Mouse (Mus musculus): ENCODE data around the gene Snx20.
"Not testable (repeated sequence)": the region's sequence is repeated elsewhere in the genome, so short reads cannot be mapped to it uniquely, and the experiment has no call there.

Snx20 gene

GRCm38 (mm10) chr8:88635474-88636397 is at the start of gene Snx20:
Gene Snx20 (minus strand): TSS chr8:88636128.
- DNase-seq, result no peak

- no peak for DNase-seq
These were observed 47.8 kb upstream of the Snx20 start for GRCm38 (mm10) chr8:88683656-88684289.

- DNase-seq, result peak in 1 of 2 experiments; percentile 44
These were observed 45.1 kb upstream of the Snx20 start for GRCm38 (mm10) chr8:88681046-88681445.

GRCm38 (mm10) chr8:88680566-88680965 is 44.6 kb upstream of the Snx20 start:
- no peak for DNase-seq

- DNase-seq, result no peak
These were observed 41.1 kb upstream of the Snx20 start for GRCm38 (mm10) chr8:88677071-88677470.

GRCm38 (mm10) chr8:88675372-88676165 is 39.6 kb upstream of the Snx20 start:
- DNase-seq, result no peak

- no peak for DNase-seq
These were observed 37.9 kb upstream of the Snx20 start for GRCm38 (mm10) chr8:88673859-88674258.

GRCm38 (mm10) chr8:88671575-88671974 is 35.6 kb upstream of the Snx20 start:
- no peak for DNase-seq

- DNase-seq, result no peak
These were observed 34.9 kb upstream of the Snx20 start for GRCm38 (mm10) chr8:88670782-88671181.

- no peak for DNase-seq
These were observed 32.6 kb upstream of the Snx20 start for GRCm38 (mm10) chr8:88668400-88669086.

GRCm38 (mm10) chr8:88666435-88666834 is 30.5 kb upstream of the Snx20 start:
- no peak for DNase-seq

- peak; percentile 71 to 74 for DNase-seq
These were observed 29.0 kb upstream of the Snx20 start for GRCm38 (mm10) chr8:88664947-88665346.

- DNase-seq, result no peak
These were observed 28.2 kb upstream of the Snx20 start for GRCm38 (mm10) chr8:88664121-88664520.

- no peak for DNase-seq
These were observed 26.5 kb upstream of the Snx20 start for GRCm38 (mm10) chr8:88662401-88662821.

GRCm38 (mm10) chr8:88659873-88660272 is 23.9 kb upstream of the Snx20 start:
- DNase-seq, result no peak

- DNase-seq, result no peak
These were observed 19.4 kb upstream of the Snx20 start for GRCm38 (mm10) chr8:88655334-88655733.

- DNase-seq, result not testable (repeated sequence)
These were observed 15.2 kb upstream of the Snx20 start for GRCm38 (mm10) chr8:88651122-88651521.

GRCm38 (mm10) chr8:88650016-88650708 is 14.2 kb upstream of the Snx20 start:
- DNase-seq, result no peak

- DNase-seq, result no peak
These were observed 12.4 kb upstream of the Snx20 start for GRCm38 (mm10) chr8:88648322-88648721.

GRCm38 (mm10) chr8:88646837-88647778 is 11.2 kb upstream of the Snx20 start, which contains the start of gene Nod2:
Gene Nod2 (plus strand): TSS chr8:88647315.
- peak; percentile 30 to 36 for DNase-seq

Data from cerebellum, adult 18-20 months (tissue).